Mouse (Mus musculus): Measurements from ENCODE around the gene Col6a2. TPM values are rescaled to one million over a fixed set of nuclear protein-coding genes. Genes with fewer than 3 reads are reported as not detected.

The Col6a2 gene
- total and polyA plus RNA-seq, 2 experiments from 2014 or later, result 19.1 to 32.6 TPM

GRCm38 (mm10) chr10:76647390-76647789 is 24.0 kb upstream of the Col6a2 start:
- no peaks in the 10 kb centered on the region for H3K4me1 ChIP-seq (ENCODE audit: insufficient read depth, low read length)
- no peak overlapping the region for H3K27ac ChIP-seq (ENCODE audit: low read depth, low read length)
- ATAC-seq (ENCODE audit: low FRiP score) (no peak), DNase-seq (ENCODE audit: low spot score) (no peak)
- no peak for TF ChIP-seq CTCF (IDR thresholded peaks at IDR 0.05)
- H3K4me3 ChIP-seq (ENCODE audit: low read depth, low read length), result no peak overlapping the region
- no peaks in the 10 kb centered on the region for H3K27me3 ChIP-seq (ENCODE audit: insufficient read depth, low read length)
- no peak overlapping the region for H3K9ac ChIP-seq (replicated peaks; ENCODE audit: low read length, poor library complexity, severe bottlenecking)
- no peak overlapping the region for H3K4me2 ChIP-seq (ENCODE audit: low read depth, low read length, poor library complexity, severe bottlenecking)
- no peaks in the 10 kb centered on the region for H3K9me3 ChIP-seq (ENCODE audit: low read length)
- 84% methylated on average over 3 of the region's 3 CpGs for WGBS
- H3K36me3 ChIP-seq (ENCODE audit: insufficient read depth, low read length), result no peaks in the 10 kb centered on the region

GRCm38 (mm10) chr10:76645686-76646085 is 22.3 kb upstream of the Col6a2 start:
- Histone ChIP-seq H3K27ac (ENCODE audit: low read depth, low read length) (no peak overlapping the region), H3K36me3 (ENCODE audit: insufficient read depth, low read length) (no peaks in the 10 kb centered on the region), H3K27me3 (ENCODE audit: insufficient read depth, low read length) (no peaks in the 10 kb centered on the region), H3K9ac (replicated peaks; ENCODE audit: low read length, poor library complexity, severe bottlenecking) (no peak overlapping the region), H3K4me1 (ENCODE audit: insufficient read depth, low read length) (no peaks in the 10 kb centered on the region), H3K9me3 (ENCODE audit: low read length) (no peaks in the 10 kb centered on the region), H3K4me2 (ENCODE audit: low read depth, low read length, poor library complexity, severe bottlenecking) (no peak overlapping the region), H3K4me3 (ENCODE audit: low read depth, low read length) (no peak overlapping the region)
- no peak for DNase-seq (ENCODE audit: low spot score)
- no peak for ATAC-seq (ENCODE audit: low FRiP score)
- WGBS, result 89% methylated on average over 4 of the region's 4 CpGs
- no peak for TF ChIP-seq CTCF (IDR thresholded peaks at IDR 0.05)

DNA sequence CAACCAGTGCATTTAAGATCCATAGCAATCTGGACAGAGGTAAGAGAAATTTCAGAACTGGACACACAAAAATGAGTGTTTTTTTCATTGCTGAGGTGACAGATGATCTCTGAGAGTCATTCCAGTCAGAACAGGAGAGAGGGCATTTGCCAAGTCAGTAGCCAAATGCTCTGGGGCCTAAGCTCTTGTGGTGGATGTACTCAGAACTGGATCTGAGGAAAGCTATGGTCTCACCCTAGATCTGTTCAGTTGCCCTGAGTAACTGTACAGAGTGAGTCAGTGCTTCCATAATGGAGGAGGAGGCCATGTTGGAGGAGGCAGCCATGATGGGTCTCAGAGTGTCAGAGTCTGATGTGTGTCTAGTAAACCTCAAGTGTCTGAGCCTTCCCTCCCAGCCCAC is 21.6 kb upstream of the Col6a2 start:
- ATAC-seq (ENCODE audit: low FRiP score) (no peak), DNase-seq (ENCODE audit: low spot score) (no peak)
- Histone ChIP-seq H3K36me3 (ENCODE audit: insufficient read depth, low read length) (no peaks in the 10 kb centered on the region), H3K4me2 (ENCODE audit: low read depth, low read length, poor library complexity, severe bottlenecking) (no peak overlapping the region), H3K27ac (ENCODE audit: low read depth, low read length) (no peak overlapping the region), H3K4me1 (ENCODE audit: insufficient read depth, low read length) (no peaks in the 10 kb centered on the region), H3K4me3 (ENCODE audit: low read depth, low read length) (no peak overlapping the region), H3K9ac (replicated peaks; ENCODE audit: low read length, poor library complexity, severe bottlenecking) (no peak overlapping the region), H3K27me3 (ENCODE audit: insufficient read depth, low read length) (no peaks in the 10 kb centered on the region), H3K9me3 (ENCODE audit: low read length) (no peaks in the 10 kb centered on the region)
- no peak for TF ChIP-seq CTCF (IDR thresholded peaks at IDR 0.05)

- no peaks in the 10 kb centered on the region for H3K36me3 ChIP-seq (ENCODE audit: insufficient read depth, low read length)
- DNase-seq (ENCODE audit: low spot score), result no peak
- ATAC-seq (ENCODE audit: low FRiP score), result no peak
- no peak overlapping the region for H3K27ac ChIP-seq (ENCODE audit: low read depth, low read length)
- WGBS, result 80% methylated on average over 4 of the region's 4 CpGs
- no peak overlapping the region for H3K4me2 ChIP-seq (ENCODE audit: low read depth, low read length, poor library complexity, severe bottlenecking)
- H3K9ac ChIP-seq (replicated peaks; ENCODE audit: low read length, poor library complexity, severe bottlenecking), result no peak overlapping the region
- H3K9me3 ChIP-seq (ENCODE audit: low read length), result no peaks in the 10 kb centered on the region
- H3K4me1 ChIP-seq (ENCODE audit: insufficient read depth, low read length), result no peaks in the 10 kb centered on the region
- TF ChIP-seq CTCF (IDR thresholded peaks at IDR 0.05), result no peak
- no peak overlapping the region for H3K4me3 ChIP-seq (ENCODE audit: low read depth, low read length)
- H3K27me3 ChIP-seq (ENCODE audit: insufficient read depth, low read length), result no peaks in the 10 kb centered on the region
Measured at GRCm38 (mm10) chr10:76643999-76644398, 20.6 kb upstream of the Col6a2 start.

DNA sequence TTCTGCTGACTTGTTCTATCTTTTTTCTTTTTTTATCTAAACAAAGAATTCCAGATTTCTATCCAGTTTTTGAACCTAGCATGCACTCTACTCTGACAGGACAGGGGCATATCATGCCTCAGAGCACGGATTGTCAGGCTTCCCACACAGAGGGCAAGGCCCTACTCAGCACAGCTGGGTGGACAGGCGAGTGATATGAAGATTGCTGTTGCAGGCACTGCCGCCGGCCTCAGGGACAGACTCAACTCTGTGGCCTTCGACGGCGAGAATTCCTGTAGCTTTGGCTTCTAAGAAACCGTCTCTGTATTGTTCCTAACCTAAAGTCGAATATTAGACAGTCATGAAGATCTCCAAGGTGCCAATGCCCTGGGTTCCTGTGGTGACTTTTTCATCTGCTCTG is 20.0 kb upstream of the Col6a2 start:
- H3K27ac ChIP-seq (ENCODE audit: low read depth, low read length), result no peak overlapping the region
- no peak for DNase-seq (ENCODE audit: low spot score)
- WGBS, result 81% methylated on average over 9 of the region's 9 CpGs

DNA sequence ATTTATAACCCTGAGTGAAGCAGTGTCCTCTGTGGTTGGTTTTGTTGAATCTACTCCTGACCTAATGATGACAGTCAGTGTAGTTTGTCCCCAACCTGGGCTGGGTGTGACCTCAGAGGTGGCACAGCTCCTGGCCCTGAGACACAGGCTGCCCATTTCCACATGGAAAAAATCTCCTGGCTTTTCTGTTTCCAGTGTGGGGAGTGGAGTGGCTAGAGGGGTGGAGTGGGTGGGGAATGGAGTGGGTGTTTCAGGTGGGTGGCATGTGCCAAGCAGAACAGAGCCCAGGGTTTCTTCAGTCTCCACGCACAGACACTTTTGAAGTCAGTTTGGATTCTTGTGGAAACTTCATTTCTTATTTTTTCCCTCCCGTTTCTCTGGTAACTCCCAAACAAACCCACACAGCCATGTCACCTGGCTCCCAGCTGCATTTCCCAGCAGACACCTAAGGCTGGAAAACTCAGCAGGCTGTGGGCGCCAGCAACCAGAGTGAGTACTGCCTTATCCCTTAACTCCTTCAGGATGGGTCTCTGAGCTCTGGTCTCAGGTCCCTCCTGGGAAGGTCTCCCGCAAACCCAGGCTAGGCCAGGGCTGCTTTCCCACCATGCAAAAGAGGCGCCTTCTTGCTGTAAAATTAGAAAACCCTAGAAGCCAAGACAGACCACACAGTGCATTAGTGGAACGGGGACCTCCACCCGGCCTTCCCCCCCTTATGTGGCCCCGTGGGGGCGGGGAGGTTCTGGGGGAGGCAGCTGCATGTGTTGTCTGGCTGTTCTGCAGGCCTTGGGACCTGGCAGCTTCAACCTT is 19.4 kb upstream of the Col6a2 start:
- Histone ChIP-seq H3K4me1 (ENCODE audit: insufficient read depth, low read length) (no peaks in the 10 kb centered on the region), H3K27me3 (ENCODE audit: insufficient read depth, low read length) (no peaks in the 10 kb centered on the region), H3K36me3 (ENCODE audit: insufficient read depth, low read length) (no peaks in the 10 kb centered on the region), H3K4me2 (ENCODE audit: low read depth, low read length, poor library complexity, severe bottlenecking) (no peak overlapping the region), H3K9me3 (ENCODE audit: low read length) (no peaks in the 10 kb centered on the region), H3K4me3 (ENCODE audit: low read depth, low read length) (no peak overlapping the region), H3K9ac (replicated peaks; ENCODE audit: low read length, poor library complexity, severe bottlenecking) (no peak overlapping the region), H3K27ac (ENCODE audit: low read depth, low read length) (no peak overlapping the region)
- WGBS, result 73% methylated on average over 9 of the region's 9 CpGs
- ATAC-seq (ENCODE audit: low FRiP score) (no peak), DNase-seq (ENCODE audit: low spot score) (no peak)
- TF ChIP-seq CTCF (IDR thresholded peaks at IDR 0.05), result no peak

More for the DNA sequence above, 20.0 kb upstream of the Col6a2 start:
- no peaks in the 10 kb centered on the region for H3K36me3 ChIP-seq (ENCODE audit: insufficient read depth, low read length)
- no peak overlapping the region for H3K4me2 ChIP-seq (ENCODE audit: low read depth, low read length, poor library complexity, severe bottlenecking)
- no peak overlapping the region for H3K9ac ChIP-seq (replicated peaks; ENCODE audit: low read length, poor library complexity, severe bottlenecking)
- no peaks in the 10 kb centered on the region for H3K27me3 ChIP-seq (ENCODE audit: insufficient read depth, low read length)
- no peaks in the 10 kb centered on the region for H3K9me3 ChIP-seq (ENCODE audit: low read length)
- TF ChIP-seq CTCF (IDR thresholded peaks at IDR 0.05), result no peak
- ATAC-seq (ENCODE audit: low FRiP score), result no peak
- H3K4me1 ChIP-seq (ENCODE audit: insufficient read depth, low read length), result no peaks in the 10 kb centered on the region
- no peak overlapping the region for H3K4me3 ChIP-seq (ENCODE audit: low read depth, low read length)

Measured in midbrain, postnatal 0 days (tissue).